In genomic region chr7:13288621-13289020, GRCm38 (mm10) we compare ENCODE assay signal across 8 mouse cellular contexts. TPM values are rescaled to one million over a fixed set of nuclear protein-coding genes. Genes with fewer than 3 reads are reported as not detected.
DNase-seq lines count a peak whose midpoint lies in the region; ATAC-seq and TF ChIP-seq lines count a peak whose summit lies in the region.

No protein-coding gene starts in this region.

- no peak overlapping the region for H3K27ac ChIP-seq in intestine, postnatal 0 days (ENCODE audit: low read depth, low read length)

- no peak for ATAC-seq in intestine, postnatal 0 days

- H3K27me3 ChIP-seq in intestine, postnatal 0 days (replicated peaks; ENCODE audit: control insufficient read depth, insufficient read depth, low read length) = no peaks in the 10 kb centered on the region

- intact Hi-C loops in heart, postnatal 36 days (cut with DNase I) = loop anchor here (2.0 to 10.0 kb wide), 2 partner anchors 222 to 814 kb away; partner anchors contain the start of gene Zfp606

- peaks cover 32% of the 10 kb centered on the region for H3K36me3 ChIP-seq in intestine, postnatal 0 days (ENCODE audit: control insufficient read depth, insufficient read depth)

- no peaks in the 10 kb centered on the region for H3K4me1 ChIP-seq in intestine, postnatal 0 days (replicated peaks; ENCODE audit: control insufficient read depth, insufficient read depth, low read length)

- WGBS in intestine, postnatal 0 days = 47% methylated on average over 5 of the region's 5 CpGs

- H3K4me2 ChIP-seq in intestine, postnatal 0 days (replicated peaks; ENCODE audit: low read depth) = no peak overlapping the region

- H3K4me3 ChIP-seq in intestine, postnatal 0 days (ENCODE audit: low read depth, low read length) = no peak overlapping the region

- H3K9me3 ChIP-seq in intestine, postnatal 0 days (ENCODE audit: control insufficient read depth) = no peaks in the 10 kb centered on the region

- DNase-seq in heart, postnatal 4 days = peak; percentile 5
- no peak for DNase-seq in heart, adult 9 months (ENCODE audit: low spot score in 2 of 2)
- peak; percentile 12 for DNase-seq in CD4-positive helper T cell, adult 2 months (ENCODE audit: low read depth, low spot score)
- peak; percentile 49 for DNase-seq in brain, embryonic 14.5 days (ENCODE audit: low read depth)
- DNase-seq in naive thymus-derived CD4-positive, alpha-beta T cell, adult 2 months (ENCODE audit: low read depth) = peak; percentile 41
- no peak for DNase-seq in heart, postnatal 36 days
- no peak for DNase-seq in testis, postnatal 14 days (ENCODE audit: low spot score)

- peak; percentile 67; the same call in 1 of the 2 replicates for TF ChIP-seq CTCF in brain, embryonic 14.5 days (IDR thresholded peaks at IDR 0.05; ENCODE audit: borderline replicate concordance, extremely low read depth, insufficient read depth, insufficient read length)
- TF ChIP-seq CTCF in intestine, postnatal 0 days (IDR thresholded peaks at IDR 0.05; ENCODE audit: low read depth) = peak; percentile 86

- TF ChIP-seq POLR2A in brain, embryonic 14.5 days (IDR thresholded peaks at IDR 0.05; ENCODE audit: borderline replicate concordance, extremely low read depth, insufficient read depth, insufficient read length, poor library complexity, severe bottlenecking) = no peak

- no peak overlapping the region for H3K9ac ChIP-seq in intestine, postnatal 0 days (ENCODE audit: low read depth, low read length)

RNA-seq across cellular contexts. Expression of gene Zswim9, which starts 10.1 kb away (rescaled TPM):
- 1 to 10 TPM; 5.8 to 6.5 TPM for total RNA-seq in heart, postnatal 4 days (2021)
- polyA plus RNA-seq in brain, embryonic 14.5 days (2012; rRNA removed) = 8.5 and 14.9 TPM in 2 replicates
- polyA plus RNA-seq in intestine, postnatal 0 days (2015; fragmentation: Nextera tagmentation; extraction: Ambion mirVana) = 1.6 and 1.9 TPM in 2 replicates
- 1 to 10 TPM; 7.8 to 8.1 TPM for total RNA-seq in heart, postnatal 36 days (2021)

RNA-seq across cellular contexts. Expression of gene Lig1, which starts 11.5 kb away (rescaled TPM):
- 10 to 100 TPM; 44.3 to 45.5 TPM for total RNA-seq in heart, postnatal 4 days (2021)
- polyA plus RNA-seq in brain, embryonic 14.5 days (2012; rRNA removed) = 41.8 and 45.8 TPM in 2 replicates
- 30.0 and 34.4 TPM in 2 replicates for polyA plus RNA-seq in intestine, postnatal 0 days (2015; fragmentation: Nextera tagmentation; extraction: Ambion mirVana)
- 1 to 10 TPM; 3.5 to 5.0 TPM for total RNA-seq in heart, postnatal 36 days (2021)

RNA-seq across cellular contexts. Expression of gene Pla2g4c, which starts 35.8 kb away (rescaled TPM):
- total RNA-seq in heart, postnatal 4 days (2021) = under 1 TPM; 0.27 to 0.43 TPM
- 2.7 and 3.5 TPM in 2 replicates for polyA plus RNA-seq in brain, embryonic 14.5 days (2012; rRNA removed)
- polyA plus RNA-seq in intestine, postnatal 0 days (2015; fragmentation: Nextera tagmentation; extraction: Ambion mirVana) = 0.20 and 0.21 TPM in 2 replicates
- total RNA-seq in heart, postnatal 36 days (2021) = under 1 TPM in 1 of 2 experiments, not detected in 1; 0.14 TPM

Comparison
In these comparisons a context has a peak if more than half of its experiments do, and no peak if none do; other contexts are left out.
1. DNase-seq: peak in heart, postnatal 4 days (single experiment), CD4-positive helper T cell, adult 2 months (single experiment), brain, embryonic 14.5 days (single experiment) and naive thymus-derived CD4-positive, alpha-beta T cell, adult 2 months (single experiment); none in heart, adult 9 months (0 of 2), heart, postnatal 36 days (0 of 2) and testis, postnatal 14 days (single experiment).
2. RNA of gene Lig1, which starts 11.5 kb away (total RNA-seq): 44.3 to 45.5 TPM in heart, postnatal 4 days; 3.5 to 5.0 TPM in heart, postnatal 36 days; every median in the first group is over 4 times any median in the second.